Mouse (Mus musculus) Patski (cell line): ENCODE measurements around the gene Tmem210. TPM values are rescaled to one million over a fixed set of nuclear protein-coding genes. Genes with fewer than 3 reads are reported as not detected.

ENCODE experiments used
- ATAC-seq: fragments of 100-300 bp; one replicate; pipeline ENCODE4 v1.8.0; 2021
- CTCF ChIA-PET: fragments of 350-600 bp; sonication (Branson Sonifier 250); formaldehyde crosslinking; loops from one replicate; lab custom pipeline; 2022; ENCODE audit warnings: inconsistent platforms; lab: Charles Lee
- POLR2A ChIA-PET: fragments of 350-600 bp; sonication (Branson Sonifier 250); formaldehyde crosslinking; loops from one replicate; lab custom pipeline; 2022; ENCODE audit warnings: antibody characterized with exemption, inconsistent platforms; lab: Charles Lee
- DNase-seq: peaks from one replicate; pipeline ENCODE4 v3.0.0-alpha.2; 2011; ENCODE audit warnings: low read depth, low spot score
- H3K27me3 ChIP-seq: fragments of 371-371 bp; one replicate; pipeline ENCODE4 v1.5.1; 2021
- CTCF ChIP-seq: fragments of 100-300 bp; IDR thresholded peaks from one replicate; pipeline ENCODE4 v1.5.1; 2021
- in situ Hi-C: fragments of 300-500 bp; cut with MboI; formaldehyde crosslinking; loops from 3 replicates; pipeline ENCODE4 v1.11.1; 2018; ENCODE audit warnings: low pct_unique_long_range_greater_than_20kb, mixed read lengths
- polyA plus RNA-seq: library from polyadenylated mRNA; unstranded; gene quantifications from one replicate; pipeline ENCODE4 v1.2.3, GENCODE M21; 2021

Gene Tmem210
- polyA plus RNA-seq, 1 experiment from 2014 or later, result not detected

DNA sequence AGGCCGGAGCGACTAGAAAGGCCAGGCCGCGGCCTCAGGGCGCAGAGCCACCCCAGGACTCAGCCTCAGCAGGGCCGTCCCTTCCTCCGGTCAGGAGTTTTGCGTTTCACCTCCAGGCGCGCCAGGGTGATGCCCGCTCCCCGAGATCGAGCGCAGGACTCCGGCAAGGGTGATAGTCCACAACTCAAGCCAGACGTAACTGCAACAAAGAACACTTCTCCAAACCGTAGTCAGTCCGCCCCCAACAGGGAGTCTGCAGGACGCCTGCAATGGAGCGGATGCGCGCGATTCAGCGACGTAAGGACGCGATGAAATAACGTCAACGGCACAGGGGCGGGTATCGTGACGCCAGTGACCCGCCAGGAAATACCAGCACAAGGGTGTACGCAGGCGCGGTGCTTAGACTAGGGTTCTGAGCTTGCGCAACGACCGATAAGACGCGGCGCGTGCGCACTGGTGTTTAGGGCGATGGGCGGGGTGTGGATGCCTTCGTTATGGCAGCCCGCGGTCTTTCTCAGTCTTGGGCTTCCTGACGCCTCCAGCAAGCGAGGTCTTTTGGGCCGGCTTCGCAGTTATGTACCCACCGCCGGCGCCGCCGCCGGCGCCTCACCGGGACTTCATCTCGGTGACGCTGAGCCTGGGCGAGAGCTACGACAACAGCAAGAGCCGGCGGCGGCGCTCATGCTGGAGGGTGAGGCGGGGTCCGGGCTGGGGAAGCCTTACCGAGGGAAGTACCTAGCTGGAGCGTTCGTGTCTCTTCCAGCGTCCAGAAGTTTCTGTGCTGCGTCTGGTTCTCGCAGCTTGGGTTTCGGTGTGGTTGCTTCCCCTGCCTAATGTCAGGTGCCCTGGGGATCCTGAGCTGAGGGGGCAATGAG lies 44.6 kb downstream of the Tmem210 start, which contains the start of gene Man1b1:
Gene Man1b1 (plus strand): TSS at position 53 of the 875 bp plus-strand sequence.
- POLR2A ChIA-PET, result interaction anchor here (1.2 kb wide), 1 partner anchor 17 kb away, joined by 4 read pairs; no protein-coding TSS in a partner anchor
- in situ Hi-C loops, result loop anchor here (5.0 kb wide), 1 partner anchor 55 kb away; no protein-coding TSS in a partner anchor
- H3K27me3 ChIP-seq, result no peaks in the 10 kb centered on the region
- DNase-seq (peak; percentile 94), ATAC-seq (peak; percentile 69)
- TF ChIP-seq CTCF, result no peak
- CTCF ChIA-PET, result no interaction called here

DNA sequence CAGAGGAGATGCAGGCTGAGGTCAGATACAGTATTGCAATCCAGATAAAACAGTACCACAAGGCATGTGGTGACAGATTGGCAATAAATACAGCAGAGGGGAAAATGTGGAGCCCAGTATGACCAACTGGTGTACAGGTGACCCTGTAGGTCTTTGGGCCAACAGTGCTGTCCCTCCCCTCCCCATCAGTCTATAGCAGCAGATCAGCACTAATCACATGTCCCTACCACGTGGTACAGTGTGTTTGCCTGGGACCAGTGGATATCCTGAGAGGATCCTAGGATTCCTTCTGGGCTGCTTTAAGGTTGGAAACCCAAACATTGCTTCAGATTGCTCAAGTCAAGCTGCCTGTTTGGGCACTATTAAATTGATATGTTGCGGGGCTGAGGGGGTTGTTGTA lies 45.6 kb downstream of the Tmem210 start:
- TF ChIP-seq CTCF, result no peak
- no peak for ATAC-seq
- in situ Hi-C loops, result loop anchor here (5.0 kb wide), 1 partner anchor 56 kb away; no protein-coding TSS in a partner anchor

DNA sequence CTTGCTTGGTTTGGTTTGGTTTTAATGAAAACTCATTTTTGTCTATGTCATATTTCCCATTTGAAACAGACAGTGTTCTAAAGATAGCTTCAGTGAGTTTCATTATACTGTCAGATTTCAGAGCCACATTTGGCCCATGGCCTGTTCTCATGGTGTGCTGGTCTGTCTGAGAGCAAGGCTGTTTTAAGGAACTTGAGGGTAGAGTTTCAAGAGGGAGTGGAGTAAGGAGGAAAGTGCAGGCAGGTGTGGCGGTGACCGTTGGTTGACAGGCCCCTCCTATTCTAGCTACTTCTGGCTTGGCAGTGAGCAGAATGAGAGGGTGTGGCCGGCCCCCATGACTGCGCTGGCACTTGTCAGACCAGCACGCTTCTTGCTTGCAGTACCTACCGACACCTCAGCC lies 50.4 kb downstream of the Tmem210 start:
- H3K27me3 ChIP-seq, result no peaks in the 10 kb centered on the region
- in situ Hi-C loops, result no loop called here
- no peak for TF ChIP-seq CTCF
- ChIA-PET CTCF (no interaction called here), POLR2A (no interaction called here)
- ATAC-seq (no peak), DNase-seq (no peak)

More for the DNA sequence above, 45.6 kb downstream of the Tmem210 start:
- ChIA-PET POLR2A (no interaction called here), CTCF (no interaction called here)
- no peak for DNase-seq
- H3K27me3 ChIP-seq, result no peaks in the 10 kb centered on the region

Other genes starting within 250 kb of the Tmem210 start
- gene Nsmf, start 233.8 kb upstream of the Tmem210 start, polyA plus RNA-seq, result 120 TPM
- gene Entpd8, start 207.8 kb upstream of the Tmem210 start, polyA plus RNA-seq, result not detected
- not detected for gene Noxa1, start 193.0 kb upstream of the Tmem210 start, polyA plus RNA-seq
- gene Nrarp, start 107.4 kb upstream of the Tmem210 start, polyA plus RNA-seq, result 0.12 TPM
- gene Tor4a, start 91.3 kb upstream of the Tmem210 start, polyA plus RNA-seq, result 7.0 TPM
- gene Nelfb, start 76.7 kb upstream of the Tmem210 start, polyA plus RNA-seq, result 75.7 TPM
- gene Stpg3, start 73.5 kb upstream of the Tmem210 start, polyA plus RNA-seq, result 0.06 TPM
- gene Fam166a, start 69.4 kb upstream of the Tmem210 start, polyA plus RNA-seq, result 0.32 TPM
- 298 TPM for gene Tubb4b, start 63.4 kb upstream of the Tmem210 start, polyA plus RNA-seq
- not detected for gene Slc34a3, start 53.8 kb upstream of the Tmem210 start, polyA plus RNA-seq
- gene Rnf224, start 51.4 kb upstream of the Tmem210 start, polyA plus RNA-seq, result not detected
- gene Rnf208, start 45.9 kb upstream of the Tmem210 start, polyA plus RNA-seq, result 0.09 TPM
- gene Cysrt1, start 45.7 kb upstream of the Tmem210 start, polyA plus RNA-seq, result not detected
- gene AL732309.1, start 41.3 kb upstream of the Tmem210 start, polyA plus RNA-seq, result 5.0 TPM
- gene Tmem203, start 32.7 kb upstream of the Tmem210 start, polyA plus RNA-seq, result 26.3 TPM
- 110 TPM for gene Tprn, start 25.5 kb upstream of the Tmem210 start, polyA plus RNA-seq
- 75.4 TPM for gene Ssna1, start 15.7 kb upstream of the Tmem210 start, polyA plus RNA-seq
- 99.7 TPM for gene Anapc2, start 15.7 kb upstream of the Tmem210 start, polyA plus RNA-seq
- not detected for gene Lrrc26, start 1.8 kb downstream of the Tmem210 start, polyA plus RNA-seq
- gene Grin1, start 31.0 kb downstream of the Tmem210 start, polyA plus RNA-seq, result 0.08 TPM
- 75.5 TPM for gene Man1b1, start 44.2 kb downstream of the Tmem210 start, polyA plus RNA-seq
- 58.3 TPM for gene Dpp7, start 68.2 kb downstream of the Tmem210 start, polyA plus RNA-seq
- 108 TPM for gene Uap1l1, start 77.5 kb downstream of the Tmem210 start, polyA plus RNA-seq
- 11.4 TPM for gene Sapcd2, start 84.2 kb downstream of the Tmem210 start, polyA plus RNA-seq
- gene Entpd2, start 107.7 kb downstream of the Tmem210 start, polyA plus RNA-seq, result 0.10 TPM
- gene Npdc1, start 111.2 kb downstream of the Tmem210 start, polyA plus RNA-seq, result 249 TPM
- gene Fut7, start 135.1 kb downstream of the Tmem210 start, polyA plus RNA-seq, result 0.09 TPM
- gene Abca2, start 140.6 kb downstream of the Tmem210 start, polyA plus RNA-seq, result 98.6 TPM
- gene Clic3, start 168.7 kb downstream of the Tmem210 start, polyA plus RNA-seq, result 1.0 TPM
- 23.3 TPM for gene Paxx, start 172.9 kb downstream of the Tmem210 start, polyA plus RNA-seq
- gene Ptgds, start 181.9 kb downstream of the Tmem210 start, polyA plus RNA-seq, result 33.6 TPM
- gene Lcn12, start 205.8 kb downstream of the Tmem210 start, polyA plus RNA-seq, result not detected
- 85.5 TPM for gene Fbxw5, start 212.6 kb downstream of the Tmem210 start, polyA plus RNA-seq
- gene C8g, start 213.6 kb downstream of the Tmem210 start, polyA plus RNA-seq, result 5.2 TPM